Mouse (Mus musculus) spleen, adult 18-20 months (tissue): ENCODE data around the gene Slc8a2.

ENCODE experiments used
- DNase-seq, 2 experiments: peaks; one replicate each; pipeline ENCODE4 v3.0.0; 2022; ENCODE audit warnings: mixed read lengths in 2 of 2

Slc8a2 gene

GRCm38 (mm10) chr7:16172586-16173140 lies 43.0 kb downstream of the Slc8a2 start:
- no peak for DNase-seq

- no peak for DNase-seq
Observed at GRCm38 (mm10) chr7:16173146-16173545, 43.5 kb downstream of the Slc8a2 start.

DNA sequence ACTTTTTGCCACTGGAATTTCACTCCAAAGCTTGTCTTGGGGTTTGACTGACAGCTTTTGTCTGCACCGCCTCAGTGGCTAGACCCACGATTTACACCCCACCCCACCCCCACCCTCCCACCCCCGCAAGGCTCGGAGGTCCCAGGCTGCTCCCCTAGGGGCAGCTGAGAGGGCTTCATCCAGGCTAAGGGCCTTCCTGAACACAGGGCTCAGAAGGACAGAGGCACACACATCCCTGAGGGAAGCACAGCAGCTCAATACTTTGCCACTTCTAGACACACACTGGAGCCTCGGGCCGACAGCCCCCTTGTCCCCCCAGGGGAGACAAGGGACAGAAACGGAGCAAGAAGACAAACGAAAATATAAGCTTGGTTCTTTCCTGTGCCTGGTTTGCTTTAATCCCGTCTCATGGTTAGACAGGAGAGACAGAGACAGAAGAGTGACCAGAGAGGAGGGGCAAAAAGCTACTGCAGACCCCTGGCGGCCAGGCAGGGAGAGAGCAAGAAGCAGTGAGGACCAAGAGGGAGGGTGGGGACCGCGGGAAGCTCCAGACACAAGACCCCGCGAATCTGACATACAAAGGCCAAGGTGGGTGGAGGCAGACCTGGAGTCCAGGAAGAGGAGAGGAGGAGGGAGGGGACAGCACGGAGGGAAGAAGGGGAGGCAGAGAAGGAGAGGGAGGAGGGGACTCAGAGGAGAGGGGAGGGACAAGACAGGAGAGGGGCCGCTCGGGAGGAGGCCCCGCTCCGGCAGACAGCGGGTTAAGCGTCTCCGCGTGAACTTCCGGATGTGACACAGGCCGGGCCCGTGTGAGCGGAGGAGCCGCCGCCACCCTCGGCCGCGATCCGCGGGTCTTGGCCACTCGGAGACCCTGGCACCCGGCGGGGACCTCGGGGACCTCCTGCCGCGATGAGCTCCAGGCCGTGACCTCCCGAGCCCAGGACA lies 45.2 kb downstream of the Slc8a2 start, which contains the start of gene Meis3:
TSS of gene Meis3 (plus strand) at position 494 of the 945 bp plus-strand sequence.
- peak; percentile 17 to 56 for DNase-seq

DNA sequence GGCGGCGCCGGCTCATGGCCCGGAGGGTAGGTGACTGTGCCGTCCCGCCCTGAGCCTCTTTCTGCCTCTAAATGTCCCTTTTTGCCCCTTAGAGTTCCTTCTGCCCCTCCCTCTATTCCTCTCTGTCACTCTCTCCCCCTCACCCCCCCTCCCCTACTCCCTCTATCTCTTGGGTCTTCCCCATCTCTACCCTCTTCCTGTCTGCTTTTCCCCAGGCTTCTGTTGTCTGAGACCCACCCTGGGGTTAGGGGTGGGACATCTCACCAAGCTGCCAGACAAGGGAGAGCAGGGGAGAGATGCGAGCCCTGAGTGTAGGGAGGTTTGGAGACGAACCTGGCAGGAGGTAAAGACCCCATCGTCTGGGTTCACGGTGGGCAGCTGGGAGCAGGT lies 45.9 kb downstream of the Slc8a2 start:
- DNase-seq: no peak

DNA sequence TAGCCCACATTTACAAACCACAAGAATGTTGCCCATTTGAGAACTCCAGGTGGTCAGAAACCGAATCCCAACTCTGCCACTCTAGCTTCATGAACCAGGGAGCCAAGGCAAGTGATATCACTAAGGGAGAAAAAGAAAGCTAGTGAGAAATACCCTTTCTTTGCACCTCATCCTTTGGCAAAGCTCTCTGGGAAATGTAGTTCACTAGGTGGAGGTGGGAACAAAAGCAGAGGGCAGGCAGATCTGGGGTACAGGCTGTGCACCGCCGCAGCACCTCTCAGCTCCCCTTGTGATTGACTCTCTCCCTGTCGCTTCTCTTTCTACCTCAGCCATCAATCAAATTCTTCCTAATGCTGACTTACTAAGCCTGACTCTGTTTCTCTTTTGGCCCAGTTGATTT lies 48.5 kb downstream of the Slc8a2 start:
- no peak for DNase-seq

- peak in 1 of 2 experiments; percentile 47 for DNase-seq
Observed at GRCm38 (mm10) chr7:16183663-16184062, 54.0 kb downstream of the Slc8a2 start.

- DNase-seq: no peak
Observed at GRCm38 (mm10) chr7:16187494-16187893, 57.9 kb downstream of the Slc8a2 start.

- peak; percentile 49 to 79 for DNase-seq
Observed at GRCm38 (mm10) chr7:16192315-16192714, 62.7 kb downstream of the Slc8a2 start.

- no peak for DNase-seq
Observed at GRCm38 (mm10) chr7:16193702-16194101, 64.1 kb downstream of the Slc8a2 start.

- no peak for DNase-seq
Observed at GRCm38 (mm10) chr7:16196616-16197015, 67.0 kb downstream of the Slc8a2 start.

GRCm38 (mm10) chr7:16197166-16197565 lies 67.5 kb downstream of the Slc8a2 start:
- peak; percentile 43 to 49 for DNase-seq

DNA sequence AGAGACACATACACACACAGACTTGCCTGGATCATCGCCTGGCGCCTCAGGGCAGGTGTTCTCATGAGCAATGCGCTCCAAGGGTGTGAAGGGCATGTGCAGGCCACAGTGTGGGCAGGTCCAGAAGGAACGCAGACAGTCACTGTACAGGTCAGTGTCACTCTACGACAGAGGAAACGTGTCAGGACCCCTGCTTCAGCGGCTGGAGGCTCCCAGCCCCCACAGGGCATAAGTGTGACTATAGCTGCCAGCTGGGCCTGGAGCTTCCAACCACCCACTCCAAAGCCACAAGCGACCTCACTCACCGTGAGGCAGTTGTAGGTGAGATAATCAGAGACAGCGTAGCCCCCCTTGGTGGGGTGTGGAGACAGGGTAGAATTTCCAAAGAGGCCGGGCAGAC lies 68.9 kb downstream of the Slc8a2 start:
- no peak for DNase-seq

- DNase-seq: no peak
Observed at GRCm38 (mm10) chr7:16201136-16201535, 71.5 kb downstream of the Slc8a2 start.

DNA sequence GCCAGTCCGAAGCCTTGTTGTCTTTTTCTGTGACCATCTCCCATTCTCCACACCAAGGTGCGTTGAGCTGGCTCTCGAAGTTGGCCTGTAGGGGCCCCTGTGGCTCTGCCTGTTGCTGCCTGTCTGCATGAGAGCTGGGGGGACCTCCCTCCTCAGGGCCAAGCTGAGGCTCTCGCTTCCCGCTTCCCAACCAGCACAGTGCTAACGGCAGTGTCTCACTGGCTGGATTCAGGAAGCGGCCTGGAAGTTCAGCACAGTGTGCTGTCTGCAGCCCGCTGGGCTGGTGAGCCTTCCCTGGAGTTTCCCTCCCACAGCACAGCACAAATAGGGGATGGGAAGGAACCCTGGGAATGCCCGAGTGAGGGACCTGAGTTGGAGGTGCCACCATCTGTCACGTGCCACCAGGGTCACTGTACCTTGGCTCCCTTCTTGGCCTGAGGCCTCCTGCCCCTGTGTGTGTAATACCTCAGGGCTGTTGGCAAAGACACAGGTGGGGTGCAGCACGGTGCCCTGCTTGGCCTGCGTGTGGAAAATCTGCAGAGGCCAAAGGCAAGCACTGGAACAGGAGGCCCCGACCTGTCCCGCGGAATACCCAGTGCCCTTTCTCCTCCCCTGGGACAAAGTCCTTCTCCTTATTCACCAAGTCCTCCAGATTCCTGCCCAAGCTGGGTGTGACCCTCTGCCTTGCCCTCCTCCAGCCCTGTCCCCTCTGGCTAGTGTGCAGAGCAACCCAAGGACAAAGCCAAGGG lies 73.3 kb downstream of the Slc8a2 start:
- DNase-seq: no peak

DNA sequence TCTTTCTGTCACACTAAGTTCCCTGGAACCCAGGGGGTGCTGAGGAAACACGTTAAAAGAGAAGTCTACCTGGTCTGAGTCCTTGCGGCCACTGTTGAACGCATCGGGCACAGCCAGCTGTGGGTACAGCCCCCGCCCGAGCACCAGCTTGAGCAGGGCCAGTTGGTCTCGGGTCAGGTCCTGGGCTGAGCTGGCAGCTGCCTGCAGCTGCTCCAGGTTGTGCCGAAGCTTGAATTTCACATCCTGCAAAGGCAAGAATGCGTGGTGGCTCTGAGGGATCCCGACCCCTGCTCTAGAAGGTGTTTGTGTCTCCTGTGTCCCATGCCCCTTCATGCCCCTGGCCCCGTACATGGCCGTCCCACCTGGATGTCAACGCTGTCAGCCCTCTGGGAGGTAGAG lies 73.9 kb downstream of the Slc8a2 start:
- DNase-seq: no peak

DNA sequence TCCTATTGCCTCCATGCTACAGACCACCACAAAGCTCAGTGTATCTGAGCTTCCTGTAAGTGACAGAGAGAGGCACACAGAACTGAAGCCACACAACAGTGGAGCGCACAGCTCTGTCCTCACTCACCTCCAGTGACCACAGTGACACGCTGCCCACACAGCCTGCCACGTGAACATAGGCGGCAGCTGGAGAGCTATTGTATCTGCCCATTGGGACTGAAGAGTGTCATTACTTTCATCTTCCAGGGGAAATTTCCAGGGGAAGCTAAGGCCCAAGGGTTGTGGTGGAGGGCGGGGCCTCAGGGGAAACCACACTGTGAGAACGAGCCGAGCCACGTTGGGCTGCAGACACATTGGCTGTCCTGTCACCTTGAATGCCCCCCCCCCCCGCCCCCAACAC lies 75.2 kb downstream of the Slc8a2 start:
- no peak for DNase-seq

DNA sequence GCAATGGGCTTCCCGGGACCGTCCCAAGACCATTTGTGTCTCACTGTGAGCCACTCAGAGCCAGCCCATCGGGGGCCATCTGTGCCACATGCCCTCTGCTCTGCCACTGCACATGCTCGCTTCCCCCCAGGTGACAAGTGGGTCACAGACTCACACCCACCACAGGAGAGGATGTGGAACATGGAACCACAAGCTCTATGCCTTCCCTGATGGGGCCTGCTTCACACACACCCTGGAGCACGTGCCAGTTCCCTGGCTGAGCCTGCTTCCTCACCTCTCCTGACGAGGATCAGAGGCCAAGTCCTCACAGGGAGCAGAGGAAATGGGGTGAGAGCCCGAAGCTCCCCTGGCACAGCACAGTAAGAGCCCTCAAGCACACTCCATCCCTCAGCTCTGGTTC lies 77.5 kb downstream of the Slc8a2 start:
- DNase-seq: no peak

DNA sequence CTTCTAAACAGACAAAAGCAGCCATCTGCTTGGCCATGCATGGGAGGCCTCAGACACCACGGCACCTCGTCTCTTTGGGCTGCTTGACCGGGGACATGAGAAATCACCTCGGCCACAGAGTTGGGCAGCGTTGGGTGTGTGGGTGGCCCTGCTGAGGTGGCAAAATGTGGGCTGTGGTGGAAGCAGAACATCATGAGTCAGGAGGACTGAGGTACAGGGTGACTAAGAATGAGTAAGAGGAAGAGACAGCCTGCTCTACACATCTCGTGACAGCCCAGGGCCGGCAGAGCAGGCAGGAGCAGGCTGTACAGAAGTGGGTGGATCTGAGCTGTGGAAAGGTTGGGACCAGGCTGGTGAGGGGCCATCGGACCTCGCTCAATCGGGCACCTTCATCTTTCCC lies 77.9 kb downstream of the Slc8a2 start:
- DNase-seq: no peak

DNA sequence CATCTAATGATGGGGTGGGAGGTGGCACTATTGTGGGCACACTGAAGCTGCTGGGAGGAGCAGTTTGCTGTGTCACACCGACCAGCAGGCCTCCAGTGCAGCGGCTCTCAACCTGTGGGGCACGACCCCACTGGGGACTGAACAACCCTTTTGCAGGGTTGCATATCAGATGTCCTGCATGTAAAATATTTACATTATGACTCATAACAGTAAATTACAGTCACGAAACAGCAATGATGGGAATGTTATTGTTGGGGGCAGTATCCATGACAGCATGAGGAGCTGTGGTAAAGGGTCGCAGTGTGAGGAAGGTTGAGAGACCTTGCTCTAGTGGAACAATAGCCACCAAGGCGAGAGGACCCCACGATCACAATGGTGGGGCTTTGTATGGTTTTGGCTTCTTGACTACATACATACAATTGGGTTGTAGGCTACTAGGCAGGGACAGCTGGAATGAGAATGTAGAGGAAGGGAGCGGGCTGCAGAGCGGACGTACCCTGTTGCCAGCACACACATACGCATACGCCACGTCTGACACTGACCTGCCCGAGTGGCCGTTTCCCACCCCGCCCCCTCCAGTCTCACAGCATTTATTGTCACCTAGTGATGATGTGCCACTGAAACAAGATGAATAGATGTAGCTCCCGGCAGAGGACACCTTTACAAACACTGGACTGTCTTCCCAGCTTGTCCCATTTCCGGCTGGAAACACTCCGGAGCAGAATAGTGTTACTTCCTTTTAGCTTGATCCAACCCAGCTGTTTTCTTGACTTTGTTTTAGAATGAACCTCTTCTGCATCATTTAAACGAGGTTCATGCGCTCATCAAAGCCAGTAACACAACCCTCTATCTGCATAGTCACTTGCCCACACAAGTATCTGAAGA lies 79.4 kb downstream of the Slc8a2 start:
- DNase-seq: no peak
